Comparison of ENCODE assay signal across 16 mouse cellular contexts in the genomic region with DNA sequence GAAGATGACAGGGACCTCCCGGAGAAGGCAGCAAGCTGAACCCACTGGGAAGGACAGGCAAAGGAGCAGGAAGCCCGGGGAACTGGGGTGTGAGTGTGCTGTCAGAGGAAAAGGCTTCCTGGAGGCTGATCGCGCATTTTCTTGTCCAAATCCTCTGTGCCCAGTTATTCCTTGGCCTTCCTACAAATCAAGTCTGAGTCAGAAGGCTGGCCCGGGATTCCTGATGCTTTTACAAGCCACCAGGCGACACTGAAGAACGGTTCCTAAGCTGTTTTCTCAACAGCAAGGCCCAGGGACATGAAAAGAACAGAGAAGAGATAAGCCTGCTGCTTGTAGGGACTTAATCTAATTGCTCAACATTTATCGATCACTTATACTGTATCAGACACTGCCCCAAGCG.
"Had no signal": no experiment of that assay in that cellular context is flagged by ENCODE, and none has a peak within 500 bp of the region (broad histone marks: within the 10 kb centered on the region; RNA-seq: fewer than 3 reads in every experiment).

No protein-coding gene starts in this region.

- H3K4me2 ChIP-seq: limb, embryonic 15.5 days; lung, embryonic 15.5 days; midbrain, embryonic 13.5 days; neural tube, embryonic 15.5 days; stomach, embryonic 15.5 days had no signal

- H3K9ac ChIP-seq: limb, embryonic 15.5 days; lung, embryonic 15.5 days; midbrain, embryonic 13.5 days; neural tube, embryonic 15.5 days; stomach, embryonic 15.5 days had no signal

- H3K36me3 ChIP-seq: lung, embryonic 15.5 days; midbrain, embryonic 13.5 days; stomach, embryonic 15.5 days had no signal

- H3K4me3 ChIP-seq: left cerebral cortex, adult 2 months; limb, embryonic 15.5 days; lung, embryonic 15.5 days; midbrain, embryonic 13.5 days; myocyte; neural tube, embryonic 15.5 days; stomach, embryonic 15.5 days had no signal

- H3K27me3 ChIP-seq: limb, embryonic 15.5 days; lung, embryonic 15.5 days; midbrain, embryonic 13.5 days; neural tube, embryonic 15.5 days; stomach, embryonic 15.5 days had no signal

- DNase-seq: kidney, adult 8-10 months; kidney, postnatal 25 days; lung, postnatal 14 days; right cerebral cortex, adult 18-20 months; right cerebral cortex, postnatal 25 days; spleen, adult 18-20 months; thymus, adult 2 months; thymus, postnatal 25 days had no signal

- H3K27ac ChIP-seq: left cerebral cortex, adult 2 months; limb, embryonic 15.5 days; lung, embryonic 15.5 days; midbrain, embryonic 13.5 days; neural tube, embryonic 15.5 days; stomach, embryonic 15.5 days had no signal

- ATAC-seq: intestine, postnatal 0 days; midbrain, embryonic 13.5 days had no signal

- H3K4me1 ChIP-seq: limb, embryonic 15.5 days; lung, embryonic 15.5 days; midbrain, embryonic 13.5 days; stomach, embryonic 15.5 days had no signal

- H3K9me3 ChIP-seq: limb, embryonic 15.5 days; lung, embryonic 15.5 days; midbrain, embryonic 13.5 days; neural tube, embryonic 15.5 days; stomach, embryonic 15.5 days had no signal
